Mouse (Mus musculus): Measurements from ENCODE around the gene Bdnf.

- TF ChIP-seq CTCF (IDR thresholded peaks at IDR 0.05; ENCODE audit: low read depth, low read length) (no peak), EP300 (IDR thresholded peaks at IDR 0.05; ENCODE audit: insufficient read depth, low read depth, low read length) (peak; percentile 71; the same call in 1 of the 2 replicates)
These were observed 3.0 kb downstream of the Bdnf start for GRCm38 (mm10) chr2:109677221-109678089.
